Mouse (Mus musculus) lung, embryonic 14.5 days (tissue): Measurements from ENCODE around the gene Hs3st4. TPM values are rescaled to one million over a fixed set of nuclear protein-coding genes. Genes with fewer than 3 reads are reported as not detected.

ENCODE experiments used
- ATAC-seq: fragments of 200-750 bp; cut with Nextera tagmentation; 2 replicates; pipeline ENCODE4 v1.8.0; 2017; ENCODE audit warnings: mild to moderate bottlenecking, moderate TSS enrichment, moderate library complexity; ENCODE audit not compliant: insufficient read depth
- DNase-seq: peaks from one replicate; pipeline ENCODE4 v3.0.0-alpha.2; 2015
- H3K27ac ChIP-seq: fragments of 300-500 bp; sonication (generic); 2 replicates; pipeline ENCODE4 v1.5.1; 2014; ENCODE audit warnings: low read depth, mild to moderate bottlenecking, moderate library complexity
- H3K27me3 ChIP-seq: fragments of 300-500 bp; sonication (generic); 2 replicates; pipeline ENCODE4 v1.6.1; 2014; ENCODE audit warnings: low read length, control low read depth; ENCODE audit not compliant: insufficient read depth
- H3K36me3 ChIP-seq: fragments of 300-500 bp; sonication (generic); 2 replicates; pipeline ENCODE4 v1.6.1; 2014; ENCODE audit warnings: control low read depth; ENCODE audit not compliant: insufficient read depth
- H3K4me1 ChIP-seq: fragments of 300-500 bp; sonication (generic); 2 replicates; pipeline ENCODE4 v1.6.1; 2014; ENCODE audit warnings: antibody characterized with exemption, control low read depth; ENCODE audit not compliant: insufficient read depth
- H3K4me2 ChIP-seq: fragments of 300-500 bp; sonication (generic); 2 replicates; pipeline ENCODE4 v1.6.1; 2014; ENCODE audit warnings: mild to moderate bottlenecking
- H3K4me3 ChIP-seq: fragments of 300-500 bp; sonication (generic); 2 replicates; pipeline ENCODE4 v1.5.1; 2014; ENCODE audit warnings: low read depth, low read length
- H3K9ac ChIP-seq: fragments of 300-500 bp; sonication (generic); 2 replicates; pipeline ENCODE4 v1.6.1; 2014
- H3K9me3 ChIP-seq: fragments of 300-500 bp; sonication (generic); 2 replicates; pipeline ENCODE4 v1.6.1; 2016; ENCODE audit warnings: low read depth, low read length, control low read depth
- CTCF ChIP-seq: IDR thresholded peaks from 2 replicates; pipeline ENCODE4 v1.5.1; 2016; ENCODE audit warnings: antibody characterized with exemption, low read depth
- WGBS: fragments of 180-500 bp; shearing (Covaris S2); extraction: QIAGEN DNeasy Blood & Tissue Kit; methylation state at CpG from one replicate; pipeline ENCODE4 v1.1.7; 2014; 5-methylcytosine and 5-hydroxymethylcytosine counted together
- polyA plus RNA-seq: library from polyadenylated mRNA; unstranded; fragments of >200 nt; fragmentation: Nextera tagmentation; extraction: Ambion mirVana; gene quantifications from 2 replicates; pipeline ENCODE4 v1.2.1, GENCODE M21; 2014

The Hs3st4 gene
- polyA plus RNA-seq, 1 experiment from 2014 or later = 0.05 TPM

GRCm38 (mm10) chr7:124383489-124383888, 400.8 kb downstream of the Hs3st4 start:
- no peak overlapping the region for H3K9ac ChIP-seq
- H3K27me3 ChIP-seq = no peaks in the 10 kb centered on the region
- no peak overlapping the region for H3K27ac ChIP-seq
- peak; percentile 55 for DNase-seq
- no peaks in the 10 kb centered on the region for H3K9me3 ChIP-seq
- 27% methylated on average over 4 of the region's 4 CpGs for WGBS
- ATAC-seq = no peak
- no peak overlapping the region for H3K4me2 ChIP-seq
- no peaks in the 10 kb centered on the region for H3K4me1 ChIP-seq
- peak; percentile 54 for TF ChIP-seq CTCF
- H3K4me3 ChIP-seq = no peak overlapping the region
- H3K36me3 ChIP-seq = no peaks in the 10 kb centered on the region

GRCm38 (mm10) chr7:124399184-124399583, 416.5 kb downstream of the Hs3st4 start:
- Histone ChIP-seq H3K4me3 (no peak overlapping the region), H3K4me1 (no peaks in the 10 kb centered on the region), H3K9me3 (no peaks in the 10 kb centered on the region), H3K36me3 (no peaks in the 10 kb centered on the region), H3K27me3 (no peaks in the 10 kb centered on the region), H3K27ac (no peak overlapping the region), H3K9ac (no peak overlapping the region), H3K4me2 (no peak overlapping the region)
- no peak for ATAC-seq
- no peak for DNase-seq
- no peak for TF ChIP-seq CTCF

GRCm38 (mm10) chr7:124426951-124427350, 444.3 kb downstream of the Hs3st4 start:
- H3K27ac ChIP-seq = no peak overlapping the region
- no peak for TF ChIP-seq CTCF
- no peaks in the 10 kb centered on the region for H3K9me3 ChIP-seq
- H3K4me1 ChIP-seq = no peaks in the 10 kb centered on the region
- no peak overlapping the region for H3K4me2 ChIP-seq
- DNase-seq (no peak), ATAC-seq (no peak)
- no peaks in the 10 kb centered on the region for H3K36me3 ChIP-seq
- no peak overlapping the region for H3K9ac ChIP-seq
- no peaks in the 10 kb centered on the region for H3K27me3 ChIP-seq
- no peak overlapping the region for H3K4me3 ChIP-seq
